Mouse (Mus musculus) embryonic facial prominence, embryonic 15.5 days (tissue): Measurements from ENCODE around the gene Gm17606. TPM values are rescaled to one million over a fixed set of nuclear protein-coding genes. Genes with fewer than 3 reads are reported as not detected.

Source experiments
- microRNA counts: library from miRNA; unstranded; fragments of <30 nt; microRNA quantifications from one replicate; lab custom pipeline; 2016
- microRNA-seq: library from miRNA; unstranded; fragments of <30 nt; microRNA quantifications from one replicate; pipeline ENCODE4, GENCODE M21; 2016; ENCODE audit warnings: borderline number of aligned reads
- polyA plus RNA-seq: library from polyadenylated mRNA; unstranded; fragments of >200 nt; fragmentation: Nextera tagmentation; extraction: Ambion mirVana; gene quantifications from 2 replicates; pipeline ENCODE4 v1.2.1, GENCODE M21; 2015

Gene Gm17606
- polyA plus RNA-seq, 1 experiment from 2014 or later = not detected

MicroRNAs encoded within 50 kb of the gene (microRNA counts, 519-probe panel; counts per million panel counts)
- microRNA mmu-miR-686 (lab: Ali Mortazavi, UCI) = not detected

Small RNAs within 50 kb of the gene (microRNA-seq; reads per million reads assigned to microRNA genes)
- gene Mir686 (not detected), gene Mir6948 (not detected)

Other genes with a start within 250 kb of the Gm17606 start
- gene Slc7a7, start 223.2 kb upstream of the Gm17606 start, polyA plus RNA-seq = 8.1 and 9.3 TPM in 2 replicates
- gene Mrpl52, start 214.0 kb upstream of the Gm17606 start, polyA plus RNA-seq = 228 and 231 TPM in 2 replicates
- 253 and 259 TPM in 2 replicates for gene Mmp14, start 209.3 kb upstream of the Gm17606 start, polyA plus RNA-seq
- 48.1 and 49.3 TPM in 2 replicates for gene Lrp10, start 176.8 kb upstream of the Gm17606 start, polyA plus RNA-seq
- gene Rem2, start 164.9 kb upstream of the Gm17606 start, polyA plus RNA-seq = 3.4 and 3.9 TPM in 2 replicates
- gene Prmt5, start 123.4 kb upstream of the Gm17606 start, polyA plus RNA-seq = 71.2 and 74.9 TPM in 2 replicates
- 49.8 and 52.3 TPM in 2 replicates for gene Haus4, start 86.3 kb upstream of the Gm17606 start, polyA plus RNA-seq
- 49.4 and 60.2 TPM in 2 replicates for gene Ajuba, start 63.4 kb upstream of the Gm17606 start, polyA plus RNA-seq
- gene 4931414P19Rik, start 35.0 kb upstream of the Gm17606 start, polyA plus RNA-seq = 7.8 and 9.3 TPM in 2 replicates
- gene Psmb5, start 22.9 kb upstream of the Gm17606 start, polyA plus RNA-seq = 364 and 368 TPM in 2 replicates
- gene Psmb11, start 19.5 kb upstream of the Gm17606 start, polyA plus RNA-seq = 0.16 TPM in 1 of 2 replicates, not detected in the other
- gene Cdh24, start 412 bp downstream of the Gm17606 start, polyA plus RNA-seq = 4.5 and 4.8 TPM in 2 replicates
- gene 1700123O20Rik, start 45.3 kb downstream of the Gm17606 start, polyA plus RNA-seq = 74.2 and 75.5 TPM in 2 replicates
- gene Acin1, start 46.0 kb downstream of the Gm17606 start, polyA plus RNA-seq = 130 and 132 TPM in 2 replicates
- 0.23 and 0.28 TPM in 2 replicates for gene Gm29776, start 57.9 kb downstream of the Gm17606 start, polyA plus RNA-seq
- not detected in 2 replicates for gene Cebpe, start 71.2 kb downstream of the Gm17606 start, polyA plus RNA-seq
- 6.5 and 6.8 TPM in 2 replicates for gene Slc7a8, start 141.0 kb downstream of the Gm17606 start, polyA plus RNA-seq
- gene Rnf212b, start 173.2 kb downstream of the Gm17606 start, polyA plus RNA-seq = not detected in 2 replicates
- gene Homez, start 230.0 kb downstream of the Gm17606 start, polyA plus RNA-seq = 9.7 and 10.1 TPM in 2 replicates
- 0.83 and 1.2 TPM in 2 replicates for gene Ppp1r3e, start 236.6 kb downstream of the Gm17606 start, polyA plus RNA-seq
- gene Bcl2l2, start 242.4 kb downstream of the Gm17606 start, polyA plus RNA-seq = 4.1 and 5.0 TPM in 2 replicates
- gene Gm20521, start 242.5 kb downstream of the Gm17606 start, polyA plus RNA-seq = not detected in 2 replicates